Mouse (Mus musculus): Measurements from ENCODE around the gene Rab3ip. TPM values are rescaled to one million over a fixed set of nuclear protein-coding genes. Genes with fewer than 3 reads are reported as not detected.
A peak's percentile ranks its signal among the peaks of the same experiment; 100 is the strongest.

Rab3ip gene
- total RNA-seq, 2 experiments from 2014 or later: 62.0 to 69.2 TPM

GRCm38 (mm10) chr10:116921416-116921815 is 29.2 kb downstream of the Rab3ip start:
- no peak for DNase-seq (ENCODE audit: low spot score in 2 of 2)

GRCm38 (mm10) chr10:116920641-116921040 is 29.9 kb downstream of the Rab3ip start:
- no peak for DNase-seq (ENCODE audit: low spot score in 2 of 2)

- DNase-seq (ENCODE audit: low spot score in 2 of 2): no peak
Measured at GRCm38 (mm10) chr10:116919368-116920317, 30.9 kb downstream of the Rab3ip start.

GRCm38 (mm10) chr10:116916581-116916980 is 34.0 kb downstream of the Rab3ip start:
- no peak for DNase-seq (ENCODE audit: low spot score in 2 of 2)

GRCm38 (mm10) chr10:116915286-116915685 is 35.3 kb downstream of the Rab3ip start:
- no peak for DNase-seq (ENCODE audit: low spot score in 2 of 2)

- no peak for DNase-seq (ENCODE audit: low spot score in 2 of 2)
Measured at GRCm38 (mm10) chr10:116914586-116914985, 36.0 kb downstream of the Rab3ip start.

GRCm38 (mm10) chr10:116913647-116914273 is 36.8 kb downstream of the Rab3ip start:
- no peak for DNase-seq (ENCODE audit: low spot score in 2 of 2)

GRCm38 (mm10) chr10:116912850-116913249 is 37.7 kb downstream of the Rab3ip start:
- DNase-seq (ENCODE audit: low spot score in 2 of 2): no peak

- DNase-seq (ENCODE audit: low spot score in 2 of 2): no peak
Measured at GRCm38 (mm10) chr10:116908901-116909642, 41.5 kb downstream of the Rab3ip start.

- no peak for DNase-seq (ENCODE audit: low spot score in 2 of 2)
Measured at GRCm38 (mm10) chr10:116906794-116907193, 43.8 kb downstream of the Rab3ip start.

- no peak for DNase-seq (ENCODE audit: low spot score in 2 of 2)
Measured at GRCm38 (mm10) chr10:116904503-116904908, 46.1 kb downstream of the Rab3ip start.

- no peak for DNase-seq (ENCODE audit: low spot score in 2 of 2)
Measured at GRCm38 (mm10) chr10:116896336-116897177, 54.0 kb downstream of the Rab3ip start, which contains the start of gene Myrfl. Myrfl (minus strand) TSS chr10:116896919.

GRCm38 (mm10) chr10:116895108-116895833 is 55.3 kb downstream of the Rab3ip start:
- no peak for DNase-seq (ENCODE audit: low spot score in 2 of 2)

GRCm38 (mm10) chr10:116894540-116894939 is 56.0 kb downstream of the Rab3ip start:
- no peak for DNase-seq (ENCODE audit: low spot score in 2 of 2)

- peak; percentile 43 to 64 for DNase-seq (ENCODE audit: low spot score in 2 of 2)
Measured at GRCm38 (mm10) chr10:116893753-116894152, 56.8 kb downstream of the Rab3ip start.

GRCm38 (mm10) chr10:116890587-116890986 is 60.0 kb downstream of the Rab3ip start:
- DNase-seq (ENCODE audit: low spot score in 2 of 2): no peak

GRCm38 (mm10) chr10:116884552-116884951 is 66.0 kb downstream of the Rab3ip start:
- DNase-seq (ENCODE audit: low spot score in 2 of 2): no peak

GRCm38 (mm10) chr10:116883531-116883930 is 67.0 kb downstream of the Rab3ip start:
- no peak for DNase-seq (ENCODE audit: low spot score in 2 of 2)

- DNase-seq (ENCODE audit: low spot score in 2 of 2): no peak
Measured at GRCm38 (mm10) chr10:116877436-116877835, 73.1 kb downstream of the Rab3ip start.

GRCm38 (mm10) chr10:116874490-116874889 is 76.1 kb downstream of the Rab3ip start:
- no peak for DNase-seq (ENCODE audit: low spot score in 2 of 2)

All from layer of hippocampus, postnatal 10 days (tissue).